Mouse (Mus musculus) MEL (cell line): Measurements from ENCODE around the gene Psmd9. TPM values are rescaled to one million over a fixed set of nuclear protein-coding genes. Genes with fewer than 3 reads are reported as not detected.
"Not testable (repeated sequence)": the region's sequence is repeated elsewhere in the genome, so short reads cannot be mapped to it uniquely, and the experiment has no call there.

Experiments
- DNase-seq: peaks from one replicate; pipeline ENCODE4 v3.0.0; 2011; ENCODE audit warnings: low read depth, low spot score
- H3K27ac ChIP-seq: 2 replicates; pipeline ENCODE4 v1.5.1; 2012; ENCODE audit warnings: low read depth, mild to moderate bottlenecking, control low read depth, low read length, moderate library complexity; ENCODE audit not compliant: control insufficient read depth
- H3K27me3 ChIP-seq, 2 experiments: fragments of 150-350 bp in 1 of 2; sonication (generic) in 1 of 2; 2 replicates each; pipeline ENCODE4 v1.6.1; 2012; ENCODE audit warnings: low read length in 2 of 2, mild to moderate bottlenecking in 2 of 2, improper control_type of control experiment in 1 of 2, moderate library complexity in 1 of 2; ENCODE audit not compliant: insufficient read depth in 2 of 2, control insufficient read depth in 1 of 2
- H3K36me3 ChIP-seq, 2 experiments: 2 replicates each; pipeline ENCODE4 v1.6.1; 2012 to 2014; ENCODE audit warnings: low read length in 2 of 2, improper control_type of control experiment in 1 of 2, inconsistent platforms in 1 of 2, mild to moderate bottlenecking in 1 of 2; ENCODE audit not compliant: insufficient read depth in 2 of 2, control insufficient read depth in 1 of 2
- H3K4me1 ChIP-seq, 2 experiments: fragments of 150-350 bp in 1 of 2; sonication (generic) in 1 of 2; 2 replicates each; pipeline ENCODE4 v1.6.1; 2012; ENCODE audit warnings: low read length in 2 of 2, improper control_type of control experiment in 1 of 2, mild to moderate bottlenecking in 1 of 2; ENCODE audit not compliant: insufficient read depth in 2 of 2, control insufficient read depth in 1 of 2
- H3K4me3 ChIP-seq, 2 experiments: fragments of 150-350 bp in 1 of 2; sonication (generic) in 1 of 2; 2 replicates each; pipeline ENCODE4 v1.5.1; 2012; ENCODE audit warnings: low read depth in 2 of 2, low read length in 2 of 2, mild to moderate bottlenecking in 2 of 2, moderate library complexity in 2 of 2, control low read depth in 1 of 2, improper control_type of control experiment in 1 of 2; ENCODE audit not compliant: control insufficient read depth in 1 of 2, insufficient read depth in 1 of 2
- H3K79me2 ChIP-seq: 2 replicates; pipeline ENCODE4 v1.6.1; 2012; ENCODE audit warnings: mild to moderate bottlenecking, low read length, moderate library complexity; ENCODE audit not compliant: control insufficient read depth, poor library complexity, insufficient read depth
- H3K9ac ChIP-seq: 2 replicates; pipeline ENCODE4 v1.6.1; 2012; ENCODE audit warnings: low read depth, mild to moderate bottlenecking, control low read depth, low read length, moderate library complexity; ENCODE audit not compliant: control insufficient read depth, poor library complexity, severe bottlenecking
- H3K9me3 ChIP-seq: fragments of 150-350 bp; sonication (generic); replicated peaks from 2 replicates; pipeline ENCODE4 v1.6.1; 2012; ENCODE audit warnings: mild to moderate bottlenecking, low read length, improper control_type of control experiment, moderate library complexity; ENCODE audit not compliant: insufficient read depth
- EP300 ChIP-seq, 2 experiments: IDR thresholded peaks; 2 replicates each; pipeline ENCODE4 v1.6.1; 2011; ENCODE audit warnings: improper control_type of control experiment in 2 of 2, low read length in 2 of 2, low read depth in 1 of 2, mild to moderate bottlenecking in 1 of 2
- ETS1 ChIP-seq: IDR thresholded peaks from 2 replicates; pipeline ENCODE4 v1.6.1; 2012; ENCODE audit warnings: low read depth, mild to moderate bottlenecking, inconsistent platforms, low read length, improper control_type of control experiment, moderate library complexity
- GATA1 ChIP-seq: IDR thresholded peaks from 2 replicates; pipeline ENCODE4 v1.6.1; 2011; ENCODE audit warnings: low read depth, low read length, improper control_type of control experiment
- MAFK ChIP-seq: IDR thresholded peaks from 2 replicates; pipeline ENCODE4 v1.6.1; 2011; ENCODE audit warnings: low read depth, mild to moderate bottlenecking, low read length, improper control_type of control experiment, borderline replicate concordance
- MAZ ChIP-seq: IDR thresholded peaks from 2 replicates; pipeline ENCODE4 v1.6.1; 2012; ENCODE audit warnings: low read depth, mild to moderate bottlenecking, inconsistent platforms, low read length, improper control_type of control experiment
- NRF1 ChIP-seq: IDR thresholded peaks from 2 replicates; pipeline ENCODE4 v1.6.1; 2014; ENCODE audit warnings: low read depth, mild to moderate bottlenecking, inconsistent platforms, low read length, improper control_type of control experiment, moderate library complexity; ENCODE audit not compliant: poor library complexity, insufficient read depth, severe bottlenecking
- RCOR1 ChIP-seq: IDR thresholded peaks from 2 replicates; pipeline ENCODE4 v1.6.1; 2012; ENCODE audit warnings: low read depth, mild to moderate bottlenecking, inconsistent platforms, low read length, improper control_type of control experiment
- SIN3A ChIP-seq: IDR thresholded peaks from 2 replicates; pipeline ENCODE4 v1.6.1; 2012; ENCODE audit warnings: low read length, improper control_type of control experiment, inconsistent platforms
- TAL1 ChIP-seq: IDR thresholded peaks from 2 replicates; pipeline ENCODE4 v1.6.1; 2012; ENCODE audit warnings: mild to moderate bottlenecking, inconsistent platforms, low read length, moderate library complexity, mixed read lengths
- TBP ChIP-seq: IDR thresholded peaks from 2 replicates; pipeline ENCODE4 v1.8.0; 2011; ENCODE audit warnings: low read depth, low read length, improper control_type of control experiment
- TCF12 ChIP-seq: IDR thresholded peaks from 2 replicates; pipeline ENCODE4 v1.6.1; 2014; ENCODE audit warnings: low read depth, mild to moderate bottlenecking, inconsistent platforms, low read length, improper control_type of control experiment, moderate library complexity
- ZKSCAN1 ChIP-seq: IDR thresholded peaks from 2 replicates; pipeline ENCODE4 v1.6.1; 2012; ENCODE audit warnings: low read depth, mild to moderate bottlenecking, inconsistent platforms, low read length, improper control_type of control experiment, moderate library complexity
- ZNF384 ChIP-seq: IDR thresholded peaks from 2 replicates; pipeline ENCODE4 v1.6.1; 2012; ENCODE audit warnings: low read depth, mild to moderate bottlenecking, inconsistent platforms, low read length, improper control_type of control experiment
- polyA plus RNA-seq, 2 experiments: library from polyadenylated mRNA; stranded (reverse) in 1 of 2; unstranded in 1 of 2; fragments of >175 nt in 1 of 2; fragments of >200 nt in 1 of 2; gene quantifications; 2 replicates each; pipeline versions ENCODE4 v1.2.1 to v1.2.4; 2012; ENCODE audit warnings: low replicate concordance in 2 of 2, low read depth in 1 of 2; ENCODE audit not compliant: insufficient read length in 2 of 2, insufficient read depth in 1 of 2, missing spikeins in 1 of 2
- total RNA-seq: library from RNA; depleted of rRNA; stranded (reverse); fragments of 300-350 nt; gene quantifications from 2 replicates; pipeline ENCODE4 v1.2.3, GENCODE M21; 2012

Psmd9 gene
- total and polyA plus RNA-seq, 3 experiments = 32.0 to 54.6 TPM; not detected in 1

GRCm38 (mm10) chr5:123198523-123198922 is 29.3 kb downstream of the Psmd9 start:
- Histone ChIP-seq H3K27me3 (no peaks in the 10 kb centered on the region), H3K9me3 (no peaks in the 10 kb centered on the region), H3K4me3 (no peak overlapping the region)
- no peak for DNase-seq
- TF ChIP-seq MAZ (no peak), ZKSCAN1 (no peak), TAL1 (no peak), MAFK (no peak)
- TF ChIP-seq, all 39 proteins: peak for 0
- Histone ChIP-seq H3K4me1 (peaks cover 20 to 38% of the 10 kb centered on the region in 2 experiments), H3K27ac (no peak overlapping the region), H3K9ac (no peak overlapping the region), H3K79me2 (no peaks in the 10 kb centered on the region; the same call in 1 of the 2 replicates), H3K36me3 (peaks cover 0 to 28% of the 10 kb centered on the region in 2 experiments; a peak in 2 of 4 replicates)

GRCm38 (mm10) chr5:123200816-123201522 is 31.8 kb downstream of the Psmd9 start:
- H3K36me3 ChIP-seq = peaks cover 0 to 17% of the 10 kb centered on the region in 2 experiments; a peak in 2 of 4 replicates
- not testable (repeated sequence) for H3K9me3 ChIP-seq, H3K79me2 ChIP-seq, H3K27me3 ChIP-seq
- H3K27ac ChIP-seq = peak overlapping the region; percentile 96
- peak; percentile 63 for DNase-seq
- H3K4me3 ChIP-seq = peak overlapping the region; percentile 0 to 35; a peak in 2 of 4 replicates
- peaks cover 12 to 22% of the 10 kb centered on the region in 2 experiments; a peak in 3 of 4 replicates for H3K4me1 ChIP-seq
- TF ChIP-seq EP300 (IDR thresholded peaks at IDR 0.05; ENCODE audit: low read depth in 1 of 2, low read length in 2 of 2) (peak in 1 of 2 experiments; percentile 68; a peak in 3 of 4 replicates), ETS1 (peak; percentile 49; the same call in 1 of the 2 replicates), ZNF384 (peak; percentile 84), GATA1 (peak; percentile 45; the same call in 1 of the 2 replicates), RCOR1 (peak; percentile 24; the same call in 1 of the 2 replicates), SIN3A (peak; percentile 64), TBP (0 out of 2 replicates have a peak, but pooled peaks have one; percentile 53), TAL1 (peak; percentile 14; the same call in 1 of the 2 replicates), TCF12 (peak; percentile 60)
- peak overlapping the region; percentile 32 for H3K9ac ChIP-seq

- Histone ChIP-seq H3K4me3 (peak overlapping the region; percentile 35 to 50), H3K9ac (peak overlapping the region; percentile 65), H3K36me3 (peaks cover 0 to 17% of the 10 kb centered on the region in 2 experiments; a peak in 2 of 4 replicates), H3K4me1 (peaks cover 12 to 22% of the 10 kb centered on the region in 2 experiments; a peak in 3 of 4 replicates), H3K27me3 (no peaks in the 10 kb centered on the region), H3K9me3 (no peaks in the 10 kb centered on the region), H3K27ac (peak overlapping the region; percentile 96), H3K79me2 (no peaks in the 10 kb centered on the region; the same call in 1 of the 2 replicates)
- TF ChIP-seq NRF1 (no peak), ZNF384 (0 out of 2 replicates have a peak, but pooled peaks have one; percentile 4), SIN3A (0 out of 2 replicates have a peak, but pooled peaks have one; percentile 9)
- DNase-seq = peak; percentile 70
Measured at GRCm38 (mm10) chr5:123201523-123201892, 32.3 kb downstream of the Psmd9 start.
